Mouse (Mus musculus) left cerebral cortex, adult 18-20 months (tissue): ENCODE data around the gene Wdr63. TPM values are rescaled to one million over a fixed set of nuclear protein-coding genes. Genes with fewer than 3 reads are reported as not detected.
"Not testable (repeated sequence)": the region's sequence is repeated elsewhere in the genome, so short reads cannot be mapped to it uniquely, and the experiment has no call there.

Experiments
- DNase-seq, 2 experiments: peaks; one replicate each; pipeline ENCODE4 v3.0.0; 2021 to 2022; ENCODE audit warnings: low spot score in 2 of 2, mixed read lengths in 1 of 2
- total RNA-seq, 2 experiments: library from RNA; stranded (reverse); gene quantifications; 2 replicates each; pipeline ENCODE4 v1.2.3; 2021

Wdr63 gene
- total RNA-seq, 2 experiments from 2014 or later, result 0.37 TPM; not detected in 1

GRCm38 (mm10) chr3:146016979-146017378, 91.0 kb downstream of the Wdr63 start:
- no peak for DNase-seq

- no peak for DNase-seq
Measured at GRCm38 (mm10) chr3:146014321-146014720, 93.6 kb downstream of the Wdr63 start.

GRCm38 (mm10) chr3:146013490-146013889, 94.4 kb downstream of the Wdr63 start:
- DNase-seq, result no peak

- DNase-seq, result no peak
Measured at GRCm38 (mm10) chr3:146011544-146012218, 96.2 kb downstream of the Wdr63 start.

GRCm38 (mm10) chr3:146010751-146011150, 97.2 kb downstream of the Wdr63 start:
- no peak for DNase-seq

- no peak for DNase-seq
Measured at GRCm38 (mm10) chr3:146009859-146010645, 97.9 kb downstream of the Wdr63 start.

- DNase-seq, result no peak
Measured at GRCm38 (mm10) chr3:146007872-146008271, 100.1 kb downstream of the Wdr63 start.

- DNase-seq, result no peak
Measured at GRCm38 (mm10) chr3:146004347-146005051, 103.4 kb downstream of the Wdr63 start.

GRCm38 (mm10) chr3:145996539-145996938, 111.4 kb downstream of the Wdr63 start:
- DNase-seq, result not testable (repeated sequence)

- no peak for DNase-seq
Measured at GRCm38 (mm10) chr3:145995489-145995888, 112.4 kb downstream of the Wdr63 start.

- no peak for DNase-seq
Measured at GRCm38 (mm10) chr3:145993481-145994201, 114.3 kb downstream of the Wdr63 start.

GRCm38 (mm10) chr3:145992796-145993195, 115.1 kb downstream of the Wdr63 start:
- peak in 1 of 2 experiments; percentile 12 for DNase-seq

- DNase-seq, result no peak
Measured at GRCm38 (mm10) chr3:145991976-145992730, 115.8 kb downstream of the Wdr63 start.

- DNase-seq, result no peak
Measured at GRCm38 (mm10) chr3:145991130-145991529, 116.8 kb downstream of the Wdr63 start.

Other genes with a start within 250 kb of the Wdr63 start
- 10 to 100 TPM; 13.2 to 15.0 TPM for gene Bcl10, start 185.3 kb downstream of the Wdr63 start, total RNA-seq
- 10 to 100 TPM; 38.6 to 38.9 TPM for gene 2410004B18Rik, start 170.1 kb downstream of the Wdr63 start, total RNA-seq
- 1 to 10 TPM; 2.6 TPM for gene Syde2, start 120.3 kb downstream of the Wdr63 start, total RNA-seq
- gene Mcoln3, start 9.3 kb upstream of the Wdr63 start, total RNA-seq, result not detected
- gene Mcoln2, start 41.7 kb upstream of the Wdr63 start, total RNA-seq, result not detected
- gene Lpar3, start 112.8 kb upstream of the Wdr63 start, total RNA-seq, result under 1 TPM; 0.28 to 0.40 TPM